Mouse (Mus musculus) kidney, postnatal 0 days (tissue): ENCODE results near the gene Ntmt1. TPM values are rescaled to one million over a fixed set of nuclear protein-coding genes. Genes with fewer than 3 reads are reported as not detected.
A peak's percentile ranks its signal among the peaks of the same experiment; 100 is the strongest.

Experiments used
- ATAC-seq: fragments of 200-750 bp; cut with Nextera tagmentation; replicated peaks from 2 replicates; pipeline ENCODE4 v1.8.0; 2017; ENCODE audit warnings: low read depth, moderate number of reproducible peaks, moderate TSS enrichment, moderate library complexity; ENCODE audit not compliant: low FRiP score
- DNase-seq: peaks from one replicate; pipeline ENCODE4 v3.0.0-alpha.2; 2016; ENCODE audit warnings: low spot score
- H3K27ac ChIP-seq: fragments of 300-500 bp; sonication (generic); 2 replicates; pipeline ENCODE4 v1.5.1; 2014; ENCODE audit warnings: mild to moderate bottlenecking
- H3K27me3 ChIP-seq: fragments of 300-500 bp; sonication (generic); 2 replicates; pipeline ENCODE4 v1.6.1; 2014; ENCODE audit warnings: low read length, mixed read lengths; ENCODE audit not compliant: insufficient read depth
- H3K36me3 ChIP-seq: fragments of 300-500 bp; sonication (generic); 2 replicates; pipeline ENCODE4 v1.6.1; 2014; ENCODE audit warnings: low read length, mixed read lengths; ENCODE audit not compliant: insufficient read depth
- H3K4me1 ChIP-seq: fragments of 300-500 bp; sonication (generic); replicated peaks from 2 replicates; pipeline ENCODE4 v1.6.1; 2014; ENCODE audit warnings: antibody characterized with exemption, low read length, mixed read lengths; ENCODE audit not compliant: insufficient read depth
- H3K4me2 ChIP-seq: fragments of 300-500 bp; sonication (generic); 2 replicates; pipeline ENCODE4 v1.6.1; 2014; ENCODE audit warnings: mild to moderate bottlenecking, low read length, moderate library complexity, mixed read lengths
- H3K4me3 ChIP-seq: fragments of 300-500 bp; sonication (generic); replicated peaks from 2 replicates; pipeline ENCODE4 v1.5.1; 2014; ENCODE audit warnings: low read depth, low read length
- H3K9ac ChIP-seq: fragments of 300-500 bp; sonication (generic); 2 replicates; pipeline ENCODE4 v1.6.1; 2014; ENCODE audit warnings: low read depth, low read length
- H3K9me3 ChIP-seq: fragments of 300-500 bp; sonication (generic); replicated peaks from 2 replicates; pipeline ENCODE4 v1.6.1; 2016; ENCODE audit warnings: low read length, inconsistent platforms, mixed read lengths
- CTCF ChIP-seq: IDR thresholded peaks from 2 replicates; pipeline ENCODE4 v1.5.1; 2016; ENCODE audit warnings: antibody characterized with exemption, low read depth, mild to moderate bottlenecking, moderate library complexity
- WGBS: fragments of 180-500 bp; shearing (Covaris S2); extraction: QIAGEN DNeasy Blood & Tissue Kit; methylation state at CpG from one replicate; pipeline ENCODE4 v1.1.7; 2014; 5-methylcytosine and 5-hydroxymethylcytosine counted together
- polyA plus RNA-seq: library from polyadenylated mRNA; unstranded; fragments of >200 nt; fragmentation: Nextera tagmentation; extraction: Ambion mirVana; gene quantifications from 2 replicates; pipeline ENCODE4 v1.2.1, GENCODE M21; 2015

The Ntmt1 gene
- polyA plus RNA-seq, 1 experiment from 2014 or later = 77.4 TPM

GRCm38 (mm10) chr2:30772581-30773312 is 34.9 kb upstream of the Ntmt1 start:
- H3K36me3 ChIP-seq = no peaks in the 10 kb centered on the region
- no peaks in the 10 kb centered on the region for H3K9me3 ChIP-seq
- H3K27ac ChIP-seq = peak overlapping the region; percentile 94
- peaks cover 26% of the 10 kb centered on the region for H3K4me1 ChIP-seq
- H3K4me3 ChIP-seq = no peak overlapping the region
- no peaks in the 10 kb centered on the region for H3K27me3 ChIP-seq
- H3K9ac ChIP-seq = no peak overlapping the region
- peak; percentile 2; the same call in 1 of the 2 replicates for TF ChIP-seq CTCF
- H3K4me2 ChIP-seq = no peak overlapping the region
- peak; percentile 61 for DNase-seq
- no peak for ATAC-seq
- 48% methylated on average over 15 of the region's 15 CpGs for WGBS

GRCm38 (mm10) chr2:30773313-30774005 is 34.2 kb upstream of the Ntmt1 start:
- Histone ChIP-seq H3K9me3 (no peaks in the 10 kb centered on the region), H3K9ac (0 out of 2 replicates have a peak overlapping the region, but pooled peaks have one; percentile 6), H3K27me3 (no peaks in the 10 kb centered on the region), H3K4me1 (peaks cover 26% of the 10 kb centered on the region), H3K4me3 (no peak overlapping the region), H3K36me3 (no peaks in the 10 kb centered on the region), H3K27ac (peak overlapping the region; percentile 94), H3K4me2 (no peak overlapping the region)
- DNase-seq = no peak
- 72% methylated on average over 8 of the region's 8 CpGs for WGBS
- 0 out of 2 replicates have a peak, but pooled peaks have one; percentile 1 for TF ChIP-seq CTCF
- ATAC-seq = no peak

- TF ChIP-seq CTCF = peak; percentile 44; the same call in 1 of the 2 replicates
- H3K4me1 ChIP-seq = peaks cover 25% of the 10 kb centered on the region
- no peaks in the 10 kb centered on the region for H3K9me3 ChIP-seq
- H3K4me3 ChIP-seq = no peak overlapping the region
- no peaks in the 10 kb centered on the region for H3K27me3 ChIP-seq
- no peaks in the 10 kb centered on the region for H3K36me3 ChIP-seq
- ATAC-seq (no peak), DNase-seq (no peak)
- WGBS = 63% methylated on average over 3 of the region's 3 CpGs
- no peak overlapping the region for H3K9ac ChIP-seq
- no peak overlapping the region for H3K4me2 ChIP-seq
- no peak overlapping the region for H3K27ac ChIP-seq
Observed at GRCm38 (mm10) chr2:30775955-30776354, 31.7 kb upstream of the Ntmt1 start.

- DNase-seq (no peak), ATAC-seq (no peak)
- no peaks in the 10 kb centered on the region for H3K27me3 ChIP-seq
- peaks cover 12% of the 10 kb centered on the region for H3K4me1 ChIP-seq
- H3K4me2 ChIP-seq = no peak overlapping the region
- no peaks in the 10 kb centered on the region for H3K36me3 ChIP-seq
- H3K9ac ChIP-seq = no peak overlapping the region
- H3K4me3 ChIP-seq = no peak overlapping the region
- no peak for TF ChIP-seq CTCF
- no peak overlapping the region for H3K27ac ChIP-seq
- H3K9me3 ChIP-seq = no peaks in the 10 kb centered on the region
- 72% methylated on average over 3 of the region's 3 CpGs for WGBS
Observed at GRCm38 (mm10) chr2:30777266-30777665, 30.4 kb upstream of the Ntmt1 start.

GRCm38 (mm10) chr2:30778235-30778634 is 29.4 kb upstream of the Ntmt1 start:
- H3K9ac ChIP-seq = no peak overlapping the region
- H3K4me1 ChIP-seq = peaks cover 7% of the 10 kb centered on the region
- no peak overlapping the region for H3K27ac ChIP-seq
- H3K4me2 ChIP-seq = no peak overlapping the region
- ATAC-seq = no peak
- no peak for TF ChIP-seq CTCF
- no peaks in the 10 kb centered on the region for H3K9me3 ChIP-seq
- H3K27me3 ChIP-seq = no peaks in the 10 kb centered on the region
- 75% methylated on average over 4 of the region's 4 CpGs for WGBS
- H3K4me3 ChIP-seq = no peak overlapping the region
- no peaks in the 10 kb centered on the region for H3K36me3 ChIP-seq
- no peak for DNase-seq

- H3K9ac ChIP-seq = no peak overlapping the region
- ATAC-seq = peak; percentile 16; the same call in 1 of the 2 replicates
- H3K27me3 ChIP-seq = no peaks in the 10 kb centered on the region
- no peaks in the 10 kb centered on the region for H3K9me3 ChIP-seq
- DNase-seq = no peak
- no peak overlapping the region for H3K4me3 ChIP-seq
- no peaks in the 10 kb centered on the region for H3K36me3 ChIP-seq
- WGBS = 13% methylated on average over 5 of the region's 5 CpGs
- peak overlapping the region; percentile 62; the same call in 1 of the 2 replicates for H3K27ac ChIP-seq
- TF ChIP-seq CTCF = no peak
- peaks cover 13% of the 10 kb centered on the region for H3K4me1 ChIP-seq
- no peak overlapping the region for H3K4me2 ChIP-seq
Observed at GRCm38 (mm10) chr2:30779241-30779640, 28.4 kb upstream of the Ntmt1 start.
